Mouse (Mus musculus) liver, postnatal 0 days (tissue): ENCODE results near the gene Il21r. TPM values are rescaled to one million over a fixed set of nuclear protein-coding genes. Genes with fewer than 3 reads are reported as not detected.

ENCODE experiments used
- ATAC-seq: fragments of 200-750 bp; cut with Nextera tagmentation; 2 replicates; pipeline ENCODE4 v1.8.0; 2017; ENCODE audit warnings: mild to moderate bottlenecking, moderate library complexity
- DNase-seq: peaks from one replicate; pipeline ENCODE4 v3.0.0-alpha.2; 2016
- H3K27ac ChIP-seq: fragments of 300-500 bp; sonication (generic); 2 replicates; pipeline ENCODE4 v1.5.1; 2014; ENCODE audit warnings: antibody characterized with exemption, moderate library complexity, mild to moderate bottlenecking, low read depth
- H3K27me3 ChIP-seq: fragments of 300-500 bp; sonication (generic); 2 replicates; pipeline ENCODE4 v1.6.1; 2014; ENCODE audit warnings: low read length, control low read depth, mixed read lengths; ENCODE audit not compliant: insufficient read depth
- H3K36me3 ChIP-seq: fragments of 300-500 bp; sonication (generic); replicated peaks from 2 replicates; pipeline ENCODE4 v1.6.1; 2014; ENCODE audit warnings: mild to moderate bottlenecking, control low read depth, low read length, moderate library complexity, mixed read lengths; ENCODE audit not compliant: insufficient read depth
- H3K4me1 ChIP-seq: fragments of 300-500 bp; sonication (generic); 2 replicates; pipeline ENCODE4 v1.6.1; 2014; ENCODE audit warnings: antibody characterized with exemption, mild to moderate bottlenecking, control low read depth; ENCODE audit not compliant: insufficient read depth
- H3K4me2 ChIP-seq: fragments of 300-500 bp; sonication (generic); 2 replicates; pipeline ENCODE4 v1.6.1; 2014; ENCODE audit warnings: low read depth, mild to moderate bottlenecking, low read length, moderate library complexity, mixed read lengths
- H3K4me3 ChIP-seq: fragments of 300-500 bp; sonication (generic); 2 replicates; pipeline ENCODE4 v1.5.1; 2014; ENCODE audit warnings: low read depth, low read length
- H3K9ac ChIP-seq: fragments of 300-500 bp; sonication (generic); replicated peaks from 2 replicates; pipeline ENCODE4 v1.6.1; 2014; ENCODE audit warnings: mild to moderate bottlenecking, moderate library complexity
- H3K9me3 ChIP-seq: fragments of 300-500 bp; sonication (generic); 2 replicates; pipeline ENCODE4 v1.6.1; 2016; ENCODE audit warnings: mild to moderate bottlenecking, control low read depth, low read length, mixed read lengths
- CTCF ChIP-seq: sonication (generic); IDR thresholded peaks from 2 replicates; pipeline ENCODE4 v1.5.1; 2016; ENCODE audit warnings: antibody characterized with exemption, low read depth
- EP300 ChIP-seq: IDR thresholded peaks from 2 replicates; pipeline ENCODE4 v1.6.1; 2016; ENCODE audit warnings: antibody characterized with exemption, low read depth, mild to moderate bottlenecking
- WGBS: fragments of 180-500 bp; shearing (Covaris S2); extraction: QIAGEN DNeasy Blood & Tissue Kit; methylation state at CpG from one replicate; pipeline ENCODE4 v1.1.7; 2014; ENCODE audit not compliant: insufficient replicate concordance; 5-methylcytosine and 5-hydroxymethylcytosine counted together
- polyA plus RNA-seq: library from polyadenylated mRNA; unstranded; fragments of >200 nt; fragmentation: Nextera tagmentation; extraction: Ambion mirVana; gene quantifications from 2 replicates; pipeline ENCODE4 v1.2.1, GENCODE M21; 2015

Gene Il21r
- polyA plus RNA-seq, 1 experiment from 2014 or later, result 0.70 TPM

DNA sequence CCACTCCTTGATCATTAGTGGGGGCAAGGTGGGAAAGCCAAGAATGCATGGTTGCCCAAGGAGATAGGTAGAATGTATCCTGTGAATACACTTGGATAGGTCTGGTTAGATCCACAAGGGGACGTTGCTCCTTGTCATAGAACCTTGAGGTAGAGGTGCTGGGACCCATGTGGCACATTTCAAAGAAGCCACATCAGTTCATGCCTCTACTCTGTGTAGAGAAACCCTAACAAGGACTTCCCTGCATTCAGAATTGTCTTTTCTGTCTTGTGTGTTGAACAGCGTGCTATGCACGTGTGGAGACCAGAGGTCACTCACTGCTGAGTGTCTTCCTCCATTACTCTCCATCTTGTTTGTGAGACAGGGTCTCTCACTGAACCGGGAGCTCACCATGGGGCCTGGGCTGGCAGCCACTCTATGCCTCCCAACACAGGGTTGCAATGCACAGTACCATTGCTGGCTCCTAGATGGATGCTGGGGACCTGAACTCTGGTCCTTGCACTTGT, 5.0 kb downstream of the Il21r start:
- ATAC-seq (no peak), DNase-seq (no peak)
- no peak overlapping the region for H3K4me2 ChIP-seq
- no peaks in the 10 kb centered on the region for H3K9me3 ChIP-seq
- no peak overlapping the region for H3K9ac ChIP-seq
- no peak for TF ChIP-seq CTCF
- no peak for TF ChIP-seq EP300
- 73% methylated on average over 4 of the region's 4 CpGs for WGBS
- peaks cover 4% of the 10 kb centered on the region; the same call in 1 of the 2 replicates for H3K27me3 ChIP-seq
- no peak overlapping the region for H3K4me3 ChIP-seq
- no peak overlapping the region for H3K27ac ChIP-seq
- no peaks in the 10 kb centered on the region for H3K36me3 ChIP-seq
- peaks cover 12% of the 10 kb centered on the region; the same call in 1 of the 2 replicates for H3K4me1 ChIP-seq

DNA sequence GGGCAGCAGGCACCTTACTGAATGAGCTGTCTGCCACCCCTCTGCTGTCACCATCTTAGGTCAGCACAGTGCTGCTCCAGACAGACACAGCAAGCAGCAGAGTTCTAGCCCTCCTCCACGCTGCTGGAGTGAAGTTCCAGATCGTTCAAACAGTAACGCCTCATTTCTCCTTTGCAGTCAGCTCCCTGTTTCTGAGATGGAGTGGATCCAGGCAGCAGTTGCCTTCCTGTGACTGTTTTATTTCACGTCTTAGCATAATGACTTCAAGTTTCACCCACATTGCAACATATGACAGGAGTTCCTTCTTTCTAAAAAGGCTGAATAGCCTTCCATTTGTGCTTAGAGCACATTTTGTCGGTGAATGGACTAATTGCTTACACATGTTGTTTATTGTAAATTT, 10.3 kb downstream of the Il21r start:
- Histone ChIP-seq H3K27me3 (no peaks in the 10 kb centered on the region), H3K4me3 (no peak overlapping the region), H3K9ac (no peak overlapping the region), H3K36me3 (no peaks in the 10 kb centered on the region), H3K9me3 (no peaks in the 10 kb centered on the region), H3K4me2 (no peak overlapping the region), H3K4me1 (no peaks in the 10 kb centered on the region), H3K27ac (no peak overlapping the region)
- TF ChIP-seq CTCF, result no peak
- no peak for TF ChIP-seq EP300
- DNase-seq, result no peak
- no peak for ATAC-seq
- 65% methylated on average over 5 of the region's 5 CpGs for WGBS

DNA sequence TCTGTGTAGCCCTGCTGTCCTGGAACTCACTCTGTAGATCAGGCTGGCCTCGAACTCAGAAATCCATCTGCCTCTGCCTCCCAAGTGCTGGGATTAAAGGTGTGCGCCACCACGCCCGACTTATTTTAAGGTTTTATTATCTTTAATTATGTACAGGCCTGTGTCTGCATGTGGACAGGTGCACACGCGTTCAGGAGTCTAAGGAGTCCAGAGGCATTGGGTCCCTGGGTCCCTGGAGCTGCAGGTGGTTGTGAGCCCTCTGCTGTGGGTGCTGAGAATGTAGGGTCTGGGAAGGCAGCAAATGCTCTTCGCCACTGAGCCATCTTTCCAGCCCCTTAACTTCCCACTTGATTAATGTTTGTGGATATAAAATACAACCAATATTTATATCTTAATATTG, 12.2 kb downstream of the Il21r start:
- ATAC-seq (no peak), DNase-seq (no peak)
- Histone ChIP-seq H3K4me2 (no peak overlapping the region), H3K9me3 (no peaks in the 10 kb centered on the region), H3K9ac (no peak overlapping the region), H3K27me3 (no peaks in the 10 kb centered on the region), H3K4me3 (no peak overlapping the region), H3K36me3 (no peaks in the 10 kb centered on the region), H3K27ac (no peak overlapping the region), H3K4me1 (no peaks in the 10 kb centered on the region)
- TF ChIP-seq EP300, result no peak
- TF ChIP-seq CTCF, result no peak
- WGBS, result 78% methylated on average over 7 of the region's 7 CpGs

DNA sequence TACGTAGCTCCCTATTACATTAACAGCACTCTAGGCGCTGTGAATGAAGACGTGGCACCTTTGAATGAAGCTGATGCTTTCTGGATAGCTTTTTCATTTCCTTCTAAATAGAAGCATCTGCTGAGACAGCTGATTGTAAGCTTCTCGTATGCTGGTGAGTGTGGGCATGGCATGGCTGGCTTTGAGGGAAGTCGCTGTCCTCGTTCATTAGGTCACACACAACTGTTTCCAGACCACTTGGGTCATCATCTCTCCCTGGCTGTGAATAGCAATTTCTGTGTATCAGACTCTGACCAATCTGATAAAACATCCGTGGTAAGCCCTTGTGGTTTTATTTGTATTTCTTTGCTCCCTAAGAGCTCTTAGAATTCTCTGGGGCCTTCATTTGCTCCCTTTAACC, 14.8 kb downstream of the Il21r start:
- WGBS, result 52% methylated on average over 7 of the region's 7 CpGs
- Histone ChIP-seq H3K4me2 (no peak overlapping the region), H3K9me3 (no peaks in the 10 kb centered on the region), H3K27me3 (no peaks in the 10 kb centered on the region), H3K4me1 (0 out of 2 replicates have a peak, but pooled peaks cover 3% of the 10 kb centered on the region), H3K9ac (no peak overlapping the region), H3K36me3 (no peaks in the 10 kb centered on the region), H3K4me3 (no peak overlapping the region), H3K27ac (no peak overlapping the region)
- DNase-seq, result no peak
- TF ChIP-seq CTCF (no peak), EP300 (no peak)
- no peak for ATAC-seq

DNA sequence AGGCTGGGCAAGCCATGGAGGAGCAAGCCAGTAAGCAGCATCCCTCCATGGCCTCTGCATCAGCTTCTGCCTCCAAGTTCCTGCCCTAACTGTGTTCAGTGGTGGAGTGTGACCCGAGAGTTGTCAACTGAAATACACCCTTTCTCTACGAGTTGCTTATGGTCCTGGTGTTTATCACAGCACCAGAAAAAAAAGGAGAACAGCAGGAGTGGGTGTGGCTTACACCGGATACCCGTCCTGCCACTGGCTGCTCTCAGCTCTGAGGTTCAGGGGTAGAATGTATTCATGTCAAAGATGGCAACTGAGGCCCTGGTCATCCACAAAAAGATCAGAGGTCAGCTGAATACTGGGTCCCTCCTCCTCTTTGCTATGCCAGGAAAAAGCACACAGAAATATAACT, 16.8 kb downstream of the Il21r start:
- no peak for ATAC-seq
- Histone ChIP-seq H3K27me3 (no peaks in the 10 kb centered on the region), H3K9me3 (no peaks in the 10 kb centered on the region), H3K27ac (no peak overlapping the region), H3K4me2 (no peak overlapping the region), H3K4me3 (no peak overlapping the region), H3K4me1 (0 out of 2 replicates have a peak, but pooled peaks cover 5% of the 10 kb centered on the region), H3K9ac (no peak overlapping the region), H3K36me3 (no peaks in the 10 kb centered on the region)
- 57% methylated on average over 4 of the region's 4 CpGs for WGBS
- DNase-seq, result no peak
- TF ChIP-seq EP300 (no peak), CTCF (no peak)

DNA sequence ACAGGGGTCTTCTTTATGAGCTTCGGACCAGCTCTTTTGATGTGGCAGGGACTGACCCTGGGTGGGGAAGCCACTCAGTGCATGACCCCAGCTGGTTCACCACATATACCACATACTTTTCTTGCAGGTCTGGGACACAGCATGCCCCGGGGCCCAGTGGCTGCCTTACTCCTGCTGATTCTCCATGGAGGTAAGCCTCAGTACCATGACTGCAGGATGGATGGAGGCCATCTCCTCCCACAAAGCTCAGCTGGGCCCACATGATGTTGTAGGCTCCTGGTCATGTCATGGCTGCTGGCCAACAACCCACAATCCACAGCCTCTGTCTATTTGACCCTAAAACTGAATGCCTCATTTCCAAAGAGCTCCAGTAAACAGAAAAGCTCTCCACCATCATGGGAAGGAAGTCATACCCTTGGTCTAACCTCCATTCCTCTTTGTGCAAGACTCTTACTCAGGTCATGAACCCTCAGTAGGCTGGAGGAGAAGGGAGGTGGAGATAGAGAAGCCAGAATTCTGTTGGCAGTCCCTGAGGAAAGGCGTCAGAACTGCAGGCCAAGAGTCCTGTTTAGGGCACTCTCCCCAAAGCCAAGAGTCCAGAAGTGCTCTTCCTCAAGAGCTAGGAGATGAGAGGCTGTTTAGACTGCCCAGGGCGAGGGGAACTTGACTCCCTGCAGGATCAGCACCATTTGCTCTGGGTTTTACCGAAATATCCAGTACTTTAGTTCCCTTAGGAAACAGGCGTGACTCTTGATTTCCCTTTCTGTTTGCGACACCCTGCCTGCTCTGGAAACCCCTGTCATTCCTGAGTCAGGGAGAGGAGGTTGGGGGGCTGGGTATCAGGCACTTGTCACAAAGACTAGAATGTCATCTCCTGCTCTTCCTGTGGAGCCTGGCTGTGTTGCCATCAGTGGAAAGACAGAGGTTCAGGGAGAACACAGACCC, 19.8 kb downstream of the Il21r start:
- H3K4me3 ChIP-seq, result no peak overlapping the region
- TF ChIP-seq CTCF (no peak), EP300 (no peak)
- H3K4me1 ChIP-seq, result 0 out of 2 replicates have a peak, but pooled peaks cover 5% of the 10 kb centered on the region
- H3K27me3 ChIP-seq, result no peaks in the 10 kb centered on the region
- DNase-seq (no peak), ATAC-seq (no peak)
- WGBS, result 64% methylated on average over 7 of the region's 7 CpGs
- H3K27ac ChIP-seq, result 0 out of 2 replicates have a peak overlapping the region, but pooled peaks have one; percentile 39
- H3K4me2 ChIP-seq, result no peak overlapping the region
- H3K9ac ChIP-seq, result no peak overlapping the region
- no peaks in the 10 kb centered on the region for H3K9me3 ChIP-seq
- no peaks in the 10 kb centered on the region for H3K36me3 ChIP-seq
